In the genomic region with DNA sequence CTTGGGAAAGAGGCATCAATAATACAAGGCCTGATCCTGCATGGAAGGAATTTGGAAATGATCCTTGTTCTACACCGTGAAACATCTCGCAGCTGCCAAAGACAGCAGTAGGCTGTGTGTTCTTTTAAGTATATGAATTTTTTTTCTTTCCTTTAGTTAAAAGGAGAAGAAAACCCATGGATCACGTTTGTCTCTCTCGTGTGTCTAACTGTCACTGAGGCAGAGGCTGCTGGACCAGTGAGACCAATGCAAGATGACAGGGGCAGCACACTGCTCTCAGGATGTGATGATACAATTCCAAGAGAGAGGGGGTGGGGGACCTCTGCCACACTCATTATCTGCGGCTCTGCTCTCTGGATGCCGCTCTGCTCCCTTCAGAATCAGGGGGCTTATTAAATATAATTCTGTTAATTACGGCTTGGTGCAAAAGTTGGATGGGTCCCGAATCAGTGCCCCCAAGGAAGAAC, we compare ENCODE assay signal across 19 mouse cellular contexts.
DNase-seq lines count a peak whose midpoint lies in the region; ATAC-seq and TF ChIP-seq lines count a peak whose summit lies in the region.
"Had no signal": no experiment of that assay in that cellular context is flagged by ENCODE, and none has a peak within 500 bp of the region (broad histone marks: within the 10 kb centered on the region; RNA-seq: fewer than 3 reads in every experiment).

No protein-coding gene starts in this region.

- no peak for DNase-seq in hindbrain, embryonic 10.5 days (ENCODE audit: low spot score)
- DNase-seq in embryonic facial prominence, embryonic 14.5 days (ENCODE audit: low spot score) = peak; percentile 75
- no peak for DNase-seq in hindbrain, postnatal 0 days (ENCODE audit: low spot score)
- peak; percentile 51 for DNase-seq in retina, embryonic 14.5 days (ENCODE audit: low spot score)
- no peak for DNase-seq in kidney, adult 9 months
- no peak for DNase-seq in ovary, postnatal 36 days (ENCODE audit: low spot score)
- DNase-seq: adrenal gland, adult 2 months; cerebellum, adult 9-10 months; gastrocnemius, postnatal 14 days; layer of hippocampus, postnatal 36 days; lung, postnatal 10 days; thymus, adult 2 months had no signal

- H3K4me1 ChIP-seq in hindbrain, embryonic 13.5 days (replicated peaks) = peaks cover 9% of the 10 kb centered on the region; the same call in 1 of the 2 replicates
- H3K4me1 ChIP-seq in hindbrain, embryonic 10.5 days (replicated peaks) = no peaks in the 10 kb centered on the region
- H3K4me1 ChIP-seq in embryonic facial prominence, embryonic 14.5 days (ENCODE audit: control insufficient read depth, insufficient read depth, low read length) = peaks cover 4% of the 10 kb centered on the region; the same call in 1 of the 2 replicates
- 0 out of 2 replicates have a peak, but pooled peaks cover 4% of the 10 kb centered on the region for H3K4me1 ChIP-seq in hindbrain, postnatal 0 days (ENCODE audit: insufficient read depth, low read length)
- H3K4me1 ChIP-seq: liver, embryonic 15.5 days had no signal

- WGBS in hindbrain, embryonic 13.5 days = 65% methylated on average over 8 of the region's 8 CpGs
- 85% methylated on average over 8 of the region's 8 CpGs for WGBS in hindbrain, embryonic 10.5 days
- 28% methylated on average over 8 of the region's 8 CpGs for WGBS in embryonic facial prominence, embryonic 14.5 days
- WGBS in hindbrain, postnatal 0 days = 48% methylated on average over 8 of the region's 8 CpGs

- H3K4me3 ChIP-seq in hindbrain, embryonic 13.5 days = no peak overlapping the region
- no peak overlapping the region for H3K4me3 ChIP-seq in hindbrain, embryonic 10.5 days
- no peak overlapping the region for H3K4me3 ChIP-seq in embryonic facial prominence, embryonic 14.5 days (ENCODE audit: low read depth, low read length)
- no peak overlapping the region for H3K4me3 ChIP-seq in hindbrain, postnatal 0 days (ENCODE audit: low read length)
- H3K4me3 ChIP-seq: liver, embryonic 15.5 days; neural tube, embryonic 13.5 days had no signal

- no peak overlapping the region for H3K4me2 ChIP-seq in hindbrain, embryonic 13.5 days
- H3K4me2 ChIP-seq in embryonic facial prominence, embryonic 14.5 days (ENCODE audit: low read depth, low read length) = peak overlapping the region; percentile 16; the same call in 1 of the 2 replicates
- H3K4me2 ChIP-seq in hindbrain, postnatal 0 days (ENCODE audit: low read depth, low read length) = no peak overlapping the region
- H3K4me2 ChIP-seq: heart, embryonic 11.5 days; liver, embryonic 15.5 days; neural tube, embryonic 13.5 days had no signal

- no peak overlapping the region for H3K9ac ChIP-seq in hindbrain, embryonic 13.5 days
- no peak overlapping the region for H3K9ac ChIP-seq in embryonic facial prominence, embryonic 14.5 days (ENCODE audit: low read depth, low read length)
- no peak overlapping the region for H3K9ac ChIP-seq in hindbrain, postnatal 0 days (replicated peaks; ENCODE audit: low read length)
- H3K9ac ChIP-seq: liver, embryonic 15.5 days; neural tube, embryonic 13.5 days had no signal

- no peaks in the 10 kb centered on the region for H3K9me3 ChIP-seq in hindbrain, embryonic 13.5 days
- H3K9me3 ChIP-seq in hindbrain, embryonic 10.5 days = no peaks in the 10 kb centered on the region
- no peaks in the 10 kb centered on the region for H3K9me3 ChIP-seq in embryonic facial prominence, embryonic 14.5 days (ENCODE audit: control insufficient read depth, low read length)
- no peaks in the 10 kb centered on the region for H3K9me3 ChIP-seq in hindbrain, postnatal 0 days (ENCODE audit: low read length)
- H3K9me3 ChIP-seq: liver, embryonic 15.5 days; neural tube, embryonic 13.5 days had no signal

- H3K27ac ChIP-seq in hindbrain, embryonic 13.5 days = peak overlapping the region; percentile 42; the same call in 1 of the 2 replicates
- H3K27ac ChIP-seq in hindbrain, embryonic 10.5 days = no peak overlapping the region
- H3K27ac ChIP-seq in embryonic facial prominence, embryonic 14.5 days (replicated peaks; ENCODE audit: low read depth, low read length) = no peak overlapping the region; the same call in 1 of the 2 replicates
- H3K27ac ChIP-seq in hindbrain, postnatal 0 days = no peak overlapping the region; the same call in 1 of the 2 replicates
- H3K27ac ChIP-seq: liver, embryonic 15.5 days; neural tube, embryonic 13.5 days had no signal

- H3K36me3 ChIP-seq in hindbrain, embryonic 13.5 days = no peaks in the 10 kb centered on the region
- no peaks in the 10 kb centered on the region for H3K36me3 ChIP-seq in hindbrain, embryonic 10.5 days
- no peaks in the 10 kb centered on the region for H3K36me3 ChIP-seq in embryonic facial prominence, embryonic 14.5 days (ENCODE audit: control insufficient read depth, insufficient read depth, low read length)
- no peaks in the 10 kb centered on the region for H3K36me3 ChIP-seq in hindbrain, postnatal 0 days (ENCODE audit: insufficient read depth, low read length)
- H3K36me3 ChIP-seq: G1E; liver, embryonic 15.5 days; neural tube, embryonic 13.5 days had no signal

- TF ChIP-seq CTCF in hindbrain, postnatal 0 days (IDR thresholded peaks at IDR 0.05; ENCODE audit: low read depth) = no peak

- 0 out of 2 replicates have a peak, but pooled peaks have one; percentile 28 for ATAC-seq in hindbrain, embryonic 13.5 days (ENCODE audit: low FRiP score)
- peak; percentile 45; the same call in 1 of the 2 replicates for ATAC-seq in embryonic facial prominence, embryonic 14.5 days (ENCODE audit: low read depth)
- 0 out of 2 replicates have a peak, but pooled peaks have one; percentile 40 for ATAC-seq in hindbrain, postnatal 0 days
- ATAC-seq in megakaryocyte, adult 5-6 weeks (ENCODE audit: poor library complexity, severe bottlenecking) = no peak
- ATAC-seq: intestine, postnatal 0 days had no signal

- H3K27me3 ChIP-seq in hindbrain, embryonic 13.5 days = no peaks in the 10 kb centered on the region
- no peaks in the 10 kb centered on the region for H3K27me3 ChIP-seq in hindbrain, embryonic 10.5 days (ENCODE audit: insufficient read depth, poor library complexity, severe bottlenecking)
- no peaks in the 10 kb centered on the region for H3K27me3 ChIP-seq in embryonic facial prominence, embryonic 14.5 days (replicated peaks; ENCODE audit: control insufficient read depth, insufficient read depth, low read length)
- no peaks in the 10 kb centered on the region for H3K27me3 ChIP-seq in hindbrain, postnatal 0 days (ENCODE audit: insufficient read depth, low read length)
- H3K27me3 ChIP-seq: liver, embryonic 15.5 days; neural tube, embryonic 13.5 days had no signal

Comparison
In these comparisons a context has a peak if more than half of its experiments do, and no peak if none do; other contexts are left out.
1. DNase-seq: peak in embryonic facial prominence, embryonic 14.5 days (single experiment) and retina, embryonic 14.5 days (single experiment); none in hindbrain, embryonic 10.5 days (single experiment), hindbrain, postnatal 0 days (single experiment), kidney, adult 9 months (single experiment) and ovary, postnatal 36 days (single experiment).